Mouse (Mus musculus) large intestine, adult 2 months (tissue): Measurements from ENCODE around the gene Vmn1r189. TPM values are rescaled to one million over a fixed set of nuclear protein-coding genes. Genes with fewer than 3 reads are reported as not detected.
"Not testable (repeated sequence)": the region's sequence is repeated elsewhere in the genome, so short reads cannot be mapped to it uniquely, and the experiment has no call there.

Experiments
- DNase-seq: peaks from one replicate; pipeline ENCODE4 v3.0.0-alpha.2; 2012; ENCODE audit warnings: low read depth, low spot score
- whole genome bisulfite sequencing: fragments of 180-500 bp; shearing (Covaris S2); methylation state at CpG from one replicate; pipeline ENCODE4 v1.1.7; 2018; 5-methylcytosine and 5-hydroxymethylcytosine counted together
- polyA plus RNA-seq: library from polyadenylated mRNA; depleted of rRNA; stranded (reverse); fragments of >200 nt; gene quantifications from 2 replicates; pipeline ENCODE4 v1.2.3, GENCODE M21; 2012; rRNA removed

Vmn1r189 gene
- polyA plus RNA-seq, result not detected in 2 replicates

DNA sequence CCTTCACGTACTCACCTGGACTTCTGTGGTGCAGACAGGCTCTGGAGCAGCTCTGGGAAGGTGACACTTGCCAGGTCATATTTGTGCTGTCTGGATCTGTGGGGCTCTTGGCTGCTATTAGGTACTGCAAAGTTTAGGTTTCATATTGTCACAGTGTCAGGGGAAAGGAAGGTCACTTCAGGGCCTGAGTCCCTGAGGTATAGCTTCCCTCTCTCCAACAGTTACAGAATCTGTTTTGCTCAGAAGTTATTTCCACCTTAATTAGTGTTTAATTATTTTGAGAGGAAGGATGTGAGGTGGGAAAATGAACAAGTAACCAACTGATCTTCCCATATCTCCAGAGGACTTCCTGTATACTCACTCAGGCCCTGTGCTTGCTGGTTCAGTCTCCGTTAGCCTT lies at the start of gene Vmn1r189:
Gene Vmn1r189 (minus strand): TSS at position 101 of the 400 bp plus-strand sequence.
- not testable (repeated sequence) for DNase-seq
- WGBS, result 92% methylated on average over 2 of the region's 2 CpGs

GRCm38 (mm10) chr13:22136495-22137293 lies 31.1 kb upstream of the Vmn1r189 start:
- 49% methylated on average over 5 of the region's 5 CpGs for WGBS
- DNase-seq, result not testable (repeated sequence)

- 82% methylated on average over 1 of the region's 1 CpGs for WGBS
- DNase-seq, result not testable (repeated sequence)
Observed at GRCm38 (mm10) chr13:22084140-22084539, 21.5 kb downstream of the Vmn1r189 start, which contains the start of gene Vmn1r188. Gene Vmn1r188, plus strand, starts transcription at chr13:22084440.

GRCm38 (mm10) chr13:22063468-22063867 lies 42.2 kb downstream of the Vmn1r189 start:
- 17% methylated on average over 1 of the region's 1 CpGs for WGBS

DNA sequence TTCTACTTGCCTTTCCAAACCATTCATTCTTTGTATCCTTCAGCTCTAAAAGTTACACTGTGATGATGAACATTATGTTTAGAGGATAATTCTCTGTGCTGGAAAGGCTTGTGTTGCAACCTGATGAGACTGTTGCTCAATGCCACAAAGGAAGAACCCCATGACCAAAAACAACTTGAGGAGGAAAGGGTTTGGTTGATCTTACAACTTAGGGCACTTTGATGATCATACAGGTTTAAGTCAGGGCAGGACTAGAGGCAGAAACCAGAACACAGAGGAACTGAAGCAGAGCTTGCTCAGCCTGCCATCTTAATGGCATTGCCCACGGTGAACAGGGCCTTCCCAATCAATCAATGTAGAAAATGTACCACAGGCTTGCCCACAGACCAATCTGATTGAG lies 44.2 kb downstream of the Vmn1r189 start:
- DNase-seq, result no peak
- WGBS, result 50% methylated on average over 1 of the region's 1 CpGs

More at GRCm38 (mm10) chr13:22063468-22063867, 42.2 kb downstream of the Vmn1r189 start:
- no peak for DNase-seq

GRCm38 (mm10) chr13:22053754-22054153 lies 51.9 kb downstream of the Vmn1r189 start:
- DNase-seq, result no peak
- WGBS, result 83% methylated on average over 1 of the region's 1 CpGs

GRCm38 (mm10) chr13:22051523-22051859 lies 54.1 kb downstream of the Vmn1r189 start:
- DNase-seq, result no peak

GRCm38 (mm10) chr13:22050591-22051522 lies 54.8 kb downstream of the Vmn1r189 start:
- WGBS, result under 1% methylated on average over 52 of the region's 52 CpGs
- DNase-seq, result no peak

More at GRCm38 (mm10) chr13:22051523-22051859, 54.1 kb downstream of the Vmn1r189 start:
- 8% methylated on average over 5 of the region's 5 CpGs for WGBS

Other genes starting within 250 kb of the Vmn1r189 start
- 0.10 and 0.29 TPM in 2 replicates for gene Zfp184, start 160.7 kb downstream of the Vmn1r189 start, polyA plus RNA-seq
- gene Pom121l2, start 124.6 kb downstream of the Vmn1r189 start, polyA plus RNA-seq, result not detected in 2 replicates
- gene Prss16, start 96.1 kb downstream of the Vmn1r189 start, polyA plus RNA-seq, result 2.8 and 2.9 TPM in 2 replicates
- 27.5 and 54.8 TPM in 2 replicates for gene Hist1h2ah, start 70.3 kb downstream of the Vmn1r189 start, polyA plus RNA-seq
- gene Hist1h2bk, start 70.0 kb downstream of the Vmn1r189 start, polyA plus RNA-seq, result 29.1 and 34.6 TPM in 2 replicates
- 14.9 and 16.6 TPM in 2 replicates for gene Hist1h4i, start 64.5 kb downstream of the Vmn1r189 start, polyA plus RNA-seq
- 8.2 and 10.2 TPM in 2 replicates for gene Hist1h2ag, start 62.9 kb downstream of the Vmn1r189 start, polyA plus RNA-seq
- 19.3 and 26.1 TPM in 2 replicates for gene Hist1h2bj, start 62.6 kb downstream of the Vmn1r189 start, polyA plus RNA-seq
- not detected in 2 replicates for gene Vmn1r188, start 21.4 kb downstream of the Vmn1r189 start, polyA plus RNA-seq
- gene Vmn1r191, start 78.1 kb upstream of the Vmn1r189 start, polyA plus RNA-seq, result not detected in 2 replicates
- not detected in 2 replicates for gene Vmn1r192, start 85.3 kb upstream of the Vmn1r189 start, polyA plus RNA-seq
- not detected in 2 replicates for gene Vmn1r193, start 117.3 kb upstream of the Vmn1r189 start, polyA plus RNA-seq
- gene Vmn1r194, start 138.4 kb upstream of the Vmn1r189 start, polyA plus RNA-seq, result not detected in 2 replicates
- gene Vmn1r195, start 164.7 kb upstream of the Vmn1r189 start, polyA plus RNA-seq, result not detected in 2 replicates
- gene Vmn1r196, start 184.1 kb upstream of the Vmn1r189 start, polyA plus RNA-seq, result not detected in 2 replicates
- not detected in 2 replicates for gene Vmn1r197, start 218.8 kb upstream of the Vmn1r189 start, polyA plus RNA-seq
- 0.02 TPM in 1 of 2 replicates, not detected in the other for gene Vmn1r198, start 244.5 kb upstream of the Vmn1r189 start, polyA plus RNA-seq